Mouse (Mus musculus) lung, adult 2 months (tissue): ENCODE results near the gene Rffl.

Experiments used
- CTCF ChIP-seq: fragments of 200-500 bp; IDR thresholded peaks from 2 replicates; pipeline ENCODE4 v1.5.1; 2011; ENCODE audit warnings: mild to moderate bottlenecking, low read length, control low read depth; ENCODE audit not compliant: insufficient read depth
- POLR2A ChIP-seq: fragments of 200-500 bp; IDR thresholded peaks from 2 replicates; pipeline ENCODE4 v1.6.1; 2011; ENCODE audit warnings: low read depth, mild to moderate bottlenecking, control low read depth, low read length, borderline replicate concordance; ENCODE audit errors: extremely low read depth

DNA sequence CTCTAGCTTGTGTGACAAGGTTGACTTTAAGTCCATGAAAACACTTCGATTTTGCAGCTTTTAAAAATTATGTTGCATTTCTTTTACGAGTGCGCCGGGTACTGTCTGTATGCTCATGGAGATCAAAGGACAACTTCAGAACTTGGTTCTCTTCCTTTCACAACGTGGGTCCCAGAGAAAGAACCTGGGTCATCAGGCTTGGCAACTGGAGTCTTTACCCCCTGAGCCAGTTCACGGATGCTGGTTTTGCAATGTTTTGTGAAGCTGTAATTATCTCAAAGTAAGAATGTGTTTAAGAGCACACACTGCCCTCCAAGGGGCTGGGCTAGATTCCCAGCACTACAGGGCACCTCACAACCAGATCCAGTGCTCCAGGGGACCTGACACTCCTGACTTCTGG is 16.9 kb downstream of the Rffl start:
- TF ChIP-seq CTCF = no peak
- no peak for TF ChIP-seq POLR2A
